Mouse (Mus musculus) urinary bladder, adult 18-20 months (tissue): ENCODE measurements around the gene Ttbk1.

Experiments
- DNase-seq, 2 experiments: peaks; one replicate each; pipeline ENCODE4 v3.0.0; 2022; ENCODE audit warnings: low spot score in 2 of 2, mixed read lengths in 2 of 2

Ttbk1 gene

GRCm38 (mm10) chr17:46408478-46408877 is 79.0 kb downstream of the Ttbk1 start:
- DNase-seq: no peak

GRCm38 (mm10) chr17:46394631-46395030 is 92.8 kb downstream of the Ttbk1 start:
- no peak for DNase-seq

GRCm38 (mm10) chr17:46393012-46393411 is 94.5 kb downstream of the Ttbk1 start:
- no peak for DNase-seq
